In genomic region chr5:125339108-125339751, GRCm38 (mm10) we compare ENCODE assay signal across 8 mouse cellular contexts. TPM values are rescaled to one million over a fixed set of nuclear protein-coding genes. Genes with fewer than 3 reads are reported as not detected.
DNase-seq lines count a peak whose midpoint lies in the region; ATAC-seq and TF ChIP-seq lines count a peak whose summit lies in the region.

No protein-coding gene starts in this region.

- H3K4me1 ChIP-seq in ES-Bruce4 (ENCODE audit: control insufficient read depth, insufficient read depth, low read length), result no peaks in the 10 kb centered on the region
- peaks cover 10% of the 10 kb centered on the region for H3K4me1 ChIP-seq in forebrain, embryonic 14.5 days (ENCODE audit: control insufficient read depth, insufficient read depth, low read length)
- H3K4me1 ChIP-seq in hindbrain, embryonic 13.5 days (replicated peaks), result peaks cover 34% of the 10 kb centered on the region
- H3K4me1 ChIP-seq in limb, embryonic 13.5 days, result peaks cover 31% of the 10 kb centered on the region
- peaks cover 19% of the 10 kb centered on the region for H3K4me1 ChIP-seq in midbrain, embryonic 11.5 days (ENCODE audit: control insufficient read depth, insufficient read depth, low read length)
- peaks cover 30% of the 10 kb centered on the region for H3K4me1 ChIP-seq in stomach, embryonic 15.5 days

- H3K9me3 ChIP-seq in ES-Bruce4 (replicated peaks; ENCODE audit: control insufficient read depth, insufficient read depth, low read length, poor library complexity, severe bottlenecking), result no peaks in the 10 kb centered on the region
- H3K9me3 ChIP-seq in forebrain, embryonic 14.5 days (replicated peaks; ENCODE audit: control insufficient read depth, low read length), result no peaks in the 10 kb centered on the region
- H3K9me3 ChIP-seq in hindbrain, embryonic 13.5 days, result no peaks in the 10 kb centered on the region
- no peaks in the 10 kb centered on the region for H3K9me3 ChIP-seq in limb, embryonic 13.5 days
- no peaks in the 10 kb centered on the region for H3K9me3 ChIP-seq in midbrain, embryonic 11.5 days (ENCODE audit: control insufficient read depth, low read length)
- no peaks in the 10 kb centered on the region for H3K9me3 ChIP-seq in stomach, embryonic 15.5 days

- H3K9ac ChIP-seq in ES-Bruce4 (ENCODE audit: low read depth, poor library complexity, severe bottlenecking), result peak overlapping the region; percentile 34; the same call in 1 of the 2 replicates
- H3K9ac ChIP-seq in forebrain, embryonic 14.5 days (ENCODE audit: low read length), result no peak overlapping the region
- H3K9ac ChIP-seq in hindbrain, embryonic 13.5 days, result peak overlapping the region; percentile 29; the same call in 1 of the 2 replicates
- H3K9ac ChIP-seq in limb, embryonic 13.5 days, result peak overlapping the region; percentile 75
- peak overlapping the region; percentile 69 for H3K9ac ChIP-seq in midbrain, embryonic 11.5 days (ENCODE audit: low read length)
- 0 out of 2 replicates have a peak overlapping the region, but pooled peaks have one; percentile 73 for H3K9ac ChIP-seq in stomach, embryonic 15.5 days

- no peaks in the 10 kb centered on the region for H3K36me3 ChIP-seq in ES-Bruce4 (ENCODE audit: control insufficient read depth, insufficient read depth, low read length, poor library complexity, severe bottlenecking)
- H3K36me3 ChIP-seq in forebrain, embryonic 14.5 days (ENCODE audit: control insufficient read depth, insufficient read depth, low read length), result no peaks in the 10 kb centered on the region
- no peaks in the 10 kb centered on the region for H3K36me3 ChIP-seq in hindbrain, embryonic 13.5 days
- H3K36me3 ChIP-seq in limb, embryonic 13.5 days, result 0 out of 2 replicates have a peak, but pooled peaks cover 3% of the 10 kb centered on the region
- H3K36me3 ChIP-seq in midbrain, embryonic 11.5 days (ENCODE audit: control insufficient read depth, insufficient read depth, low read length), result no peaks in the 10 kb centered on the region
- H3K36me3 ChIP-seq in stomach, embryonic 15.5 days, result no peaks in the 10 kb centered on the region

- DNase-seq in adrenal gland, postnatal 10 days, result peak; percentile 68
- DNase-seq in forebrain, embryonic 14.5 days (ENCODE audit: low spot score), result peak; percentile 68
- peak; percentile 91 for DNase-seq in midbrain, embryonic 11.5 days (ENCODE audit: low spot score, missing footprints)
- no peak for DNase-seq in cerebellum, adult 9-11 months

- 6% methylated on average over 18 of the region's 18 CpGs for WGBS in forebrain, embryonic 14.5 days
- 5% methylated on average over 18 of the region's 18 CpGs for WGBS in hindbrain, embryonic 13.5 days
- WGBS in limb, embryonic 13.5 days, result 9% methylated on average over 18 of the region's 18 CpGs
- WGBS in midbrain, embryonic 11.5 days, result 4% methylated on average over 18 of the region's 18 CpGs
- WGBS in stomach, embryonic 15.5 days, result 13% methylated on average over 18 of the region's 18 CpGs

- no peaks in the 10 kb centered on the region for H3K27me3 ChIP-seq in ES-Bruce4 (ENCODE audit: control insufficient read depth, insufficient read depth, low read length, poor library complexity, severe bottlenecking)
- H3K27me3 ChIP-seq in forebrain, embryonic 14.5 days (replicated peaks; ENCODE audit: control insufficient read depth, insufficient read depth, low read length), result no peaks in the 10 kb centered on the region
- peaks cover 22% of the 10 kb centered on the region for H3K27me3 ChIP-seq in hindbrain, embryonic 13.5 days
- H3K27me3 ChIP-seq in limb, embryonic 13.5 days, result 0 out of 2 replicates have a peak, but pooled peaks cover 4% of the 10 kb centered on the region
- H3K27me3 ChIP-seq in midbrain, embryonic 11.5 days (ENCODE audit: control insufficient read depth, insufficient read depth, low read length), result peaks cover 2% of the 10 kb centered on the region
- H3K27me3 ChIP-seq in stomach, embryonic 15.5 days (replicated peaks), result no peaks in the 10 kb centered on the region

- no peak for ATAC-seq in forebrain, embryonic 14.5 days
- ATAC-seq in hindbrain, embryonic 13.5 days (ENCODE audit: low FRiP score), result no peak
- no peak for ATAC-seq in limb, embryonic 13.5 days (ENCODE audit: low FRiP score, low read depth)
- ATAC-seq in midbrain, embryonic 11.5 days (ENCODE audit: low FRiP score), result no peak
- ATAC-seq in stomach, embryonic 15.5 days (ENCODE audit: insufficient read depth, low FRiP score, low read depth), result no peak

- no peak for TF ChIP-seq POLR2A in ES-Bruce4 (IDR thresholded peaks at IDR 0.05; ENCODE audit: insufficient read depth, low read length)

- no peak for TF ChIP-seq EP300 in ES-Bruce4 (IDR thresholded peaks at IDR 0.05; ENCODE audit: insufficient read depth, low read depth, low read length)

- H3K4me2 ChIP-seq in forebrain, embryonic 14.5 days (ENCODE audit: low read length), result peak overlapping the region; percentile 75
- H3K4me2 ChIP-seq in hindbrain, embryonic 13.5 days, result peak overlapping the region; percentile 94
- peak overlapping the region; percentile 97 for H3K4me2 ChIP-seq in limb, embryonic 13.5 days (replicated peaks)
- H3K4me2 ChIP-seq in midbrain, embryonic 11.5 days, result peak overlapping the region; percentile 97
- peak overlapping the region; percentile 80 for H3K4me2 ChIP-seq in stomach, embryonic 15.5 days

- H3K27ac ChIP-seq in ES-Bruce4 (ENCODE audit: insufficient read depth, low read length), result no peak overlapping the region
- no peak overlapping the region for H3K27ac ChIP-seq in forebrain, embryonic 14.5 days (ENCODE audit: low read depth, low read length)
- no peak overlapping the region for H3K27ac ChIP-seq in hindbrain, embryonic 13.5 days
- H3K27ac ChIP-seq in limb, embryonic 13.5 days, result peak overlapping the region; percentile 22; the same call in 1 of the 2 replicates
- no peak overlapping the region for H3K27ac ChIP-seq in midbrain, embryonic 11.5 days (ENCODE audit: low read depth, low read length)
- H3K27ac ChIP-seq in stomach, embryonic 15.5 days, result peak overlapping the region; percentile 59; the same call in 1 of the 2 replicates

- TF ChIP-seq CTCF in ES-Bruce4 (IDR thresholded peaks at IDR 0.05; ENCODE audit: low read depth, low read length), result no peak

- peak overlapping the region; percentile 93 for H3K4me3 ChIP-seq in ES-Bruce4 (ENCODE audit: low read depth, low read length)
- peak overlapping the region; percentile 47; the same call in 1 of the 2 replicates for H3K4me3 ChIP-seq in forebrain, embryonic 14.5 days (ENCODE audit: low read depth, low read length)
- H3K4me3 ChIP-seq in hindbrain, embryonic 13.5 days, result peak overlapping the region; percentile 64
- peak overlapping the region; percentile 74 for H3K4me3 ChIP-seq in limb, embryonic 13.5 days
- peak overlapping the region; percentile 68 for H3K4me3 ChIP-seq in midbrain, embryonic 11.5 days (ENCODE audit: low read depth, low read length)
- H3K4me3 ChIP-seq in stomach, embryonic 15.5 days (replicated peaks), result peak overlapping the region; percentile 94

RNA-seq across cellular contexts. Expression of gene Scarb1, which starts 1.7 kb away (rescaled TPM):
- polyA plus RNA-seq in ES-Bruce4 (2011; ENCODE audit: insufficient read depth, insufficient read length, low read depth, missing spikeins), result 59.6 and 63.9 TPM in 2 replicates
- total RNA-seq in adrenal gland, postnatal 10 days (2021), result 1,000 to 10,000 TPM in 1 of 2 experiments, 100 to 1,000 TPM in 1; 506 to 1,242 TPM
- polyA plus RNA-seq in forebrain, embryonic 14.5 days (2014; fragmentation: Nextera tagmentation; extraction: Ambion mirVana), result 17.6 and 21.7 TPM in 2 replicates
- polyA plus RNA-seq in hindbrain, embryonic 13.5 days (2015; fragmentation: Nextera tagmentation; extraction: Ambion mirVana), result 27.4 and 28.0 TPM in 2 replicates
- 44.3 and 44.4 TPM in 2 replicates for polyA plus RNA-seq in limb, embryonic 13.5 days (2015; fragmentation: Nextera tagmentation; extraction: Ambion mirVana)
- 26.0 and 26.5 TPM in 2 replicates for polyA plus RNA-seq in midbrain, embryonic 11.5 days (2014; fragmentation: Nextera tagmentation; extraction: Ambion mirVana)
- 61.9 and 67.9 TPM in 2 replicates for polyA plus RNA-seq in stomach, embryonic 15.5 days (2015; fragmentation: Nextera tagmentation; extraction: Ambion mirVana)

RNA-seq across cellular contexts. Expression of gene Gm10382, which starts 49.9 kb away (rescaled TPM):
- polyA plus RNA-seq in ES-Bruce4 (2011; ENCODE audit: insufficient read depth, insufficient read length, low read depth, missing spikeins), result not detected in 2 replicates
- total RNA-seq in adrenal gland, postnatal 10 days (2021), result under 1 TPM; 0.21 to 0.24 TPM
- 0.33 TPM in 1 of 2 replicates, not detected in the other for polyA plus RNA-seq in forebrain, embryonic 14.5 days (2014; fragmentation: Nextera tagmentation; extraction: Ambion mirVana)
- 0.55 and 1.1 TPM in 2 replicates for polyA plus RNA-seq in hindbrain, embryonic 13.5 days (2015; fragmentation: Nextera tagmentation; extraction: Ambion mirVana)
- 0.34 and 0.41 TPM in 2 replicates for polyA plus RNA-seq in limb, embryonic 13.5 days (2015; fragmentation: Nextera tagmentation; extraction: Ambion mirVana)
- 0.12 and 0.29 TPM in 2 replicates for polyA plus RNA-seq in midbrain, embryonic 11.5 days (2014; fragmentation: Nextera tagmentation; extraction: Ambion mirVana)
- polyA plus RNA-seq in stomach, embryonic 15.5 days (2015; fragmentation: Nextera tagmentation; extraction: Ambion mirVana), result 0.21 and 0.67 TPM in 2 replicates

RNA-seq across cellular contexts. Expression of gene Ubc, which starts 50.8 kb away (rescaled TPM):
- 329 and 334 TPM in 2 replicates for polyA plus RNA-seq in ES-Bruce4 (2011; ENCODE audit: insufficient read depth, insufficient read length, low read depth, missing spikeins)
- 1,000 to 10,000 TPM; 1,039 to 1,045 TPM for total RNA-seq in adrenal gland, postnatal 10 days (2021)
- polyA plus RNA-seq in forebrain, embryonic 14.5 days (2014; fragmentation: Nextera tagmentation; extraction: Ambion mirVana), result 981 and 1,199 TPM in 2 replicates
- polyA plus RNA-seq in hindbrain, embryonic 13.5 days (2015; fragmentation: Nextera tagmentation; extraction: Ambion mirVana), result 1,201 and 1,293 TPM in 2 replicates
- polyA plus RNA-seq in limb, embryonic 13.5 days (2015; fragmentation: Nextera tagmentation; extraction: Ambion mirVana), result 1,179 and 1,190 TPM in 2 replicates
- polyA plus RNA-seq in midbrain, embryonic 11.5 days (2014; fragmentation: Nextera tagmentation; extraction: Ambion mirVana), result 1,030 and 1,101 TPM in 2 replicates
- polyA plus RNA-seq in stomach, embryonic 15.5 days (2015; fragmentation: Nextera tagmentation; extraction: Ambion mirVana), result 893 and 1,069 TPM in 2 replicates

Comparison
In these comparisons a context has a peak if more than half of its experiments do, and no peak if none do; other contexts are left out.
1. H3K27ac ChIP-seq: peak in limb, embryonic 13.5 days (single experiment) and stomach, embryonic 15.5 days (single experiment); none in ES-Bruce4 (single experiment), forebrain, embryonic 14.5 days (single experiment), hindbrain, embryonic 13.5 days (single experiment) and midbrain, embryonic 11.5 days (single experiment).
2. Peak in every context shown above with its lines, with median percentiles within 50 percentile points of each other: H3K4me3 ChIP-seq and H3K4me2 ChIP-seq.